Mouse (Mus musculus) liver (tissue): Measurements from ENCODE around the gene Sigmar1.
A peak's percentile ranks its signal among the peaks of the same experiment; 100 is the strongest.
"Not testable (repeated sequence)": the region's sequence is repeated elsewhere in the genome, so short reads cannot be mapped to it uniquely, and the experiment has no call there.

Experiments used
- DNase-seq: peaks from one replicate; pipeline ENCODE4 v3.0.0-alpha.2; 2020; ENCODE audit warnings: mixed read lengths

Sigmar1 gene

GRCm38 (mm10) chr4:41755338-41756305, at the start of gene Sigmar1:
Gene Sigmar1 (minus strand): TSS chr4:41756157.
- DNase-seq = peak; percentile 91

GRCm38 (mm10) chr4:41783197-41783596, 27.2 kb upstream of the Sigmar1 start:
- not testable (repeated sequence) for DNase-seq

DNA sequence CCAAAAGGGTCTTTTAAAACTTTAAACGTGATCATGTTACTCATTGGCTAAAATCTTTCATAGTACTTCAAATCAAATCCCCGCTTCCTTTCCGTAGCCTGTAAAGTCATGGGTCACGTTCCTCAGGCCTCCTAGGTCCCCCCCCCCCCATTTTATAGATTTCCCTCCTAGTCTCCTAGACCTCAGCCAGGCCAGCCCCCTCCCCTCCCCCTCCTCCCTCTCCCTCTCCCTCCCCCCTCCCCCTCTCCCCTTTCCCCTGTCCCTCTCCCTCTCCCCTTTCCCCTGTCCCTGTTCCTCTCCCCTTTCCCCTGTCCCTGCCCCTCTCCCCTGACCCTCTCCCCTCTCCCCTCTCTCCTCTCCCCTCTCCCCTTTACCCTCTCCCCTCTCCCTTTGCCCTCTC, 26.8 kb upstream of the Sigmar1 start:
- DNase-seq = not testable (repeated sequence)

GRCm38 (mm10) chr4:41781748-41782485, 26.0 kb upstream of the Sigmar1 start:
- not testable (repeated sequence) for DNase-seq

DNA sequence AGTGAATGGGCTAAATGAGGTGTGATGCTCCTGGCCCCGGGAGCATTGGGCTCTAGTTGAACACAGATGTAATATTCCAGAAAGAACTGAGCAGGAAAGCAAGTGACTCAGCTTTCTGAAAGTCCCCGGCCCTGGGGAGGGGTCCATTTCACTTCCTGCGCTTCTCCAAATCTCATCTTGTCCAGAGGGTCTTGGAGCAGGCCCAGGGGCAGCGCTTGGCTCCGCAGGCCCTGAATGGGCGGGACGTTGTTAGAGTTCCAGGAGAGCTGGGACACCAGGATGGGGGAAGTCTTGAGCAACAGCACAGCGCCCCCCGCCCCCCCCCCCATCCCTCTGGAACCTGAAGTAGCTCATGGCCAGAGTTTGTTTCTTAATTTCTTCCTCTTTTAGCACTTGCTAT, 25.3 kb upstream of the Sigmar1 start:
- DNase-seq = not testable (repeated sequence)

- not testable (repeated sequence) for DNase-seq
These were observed 19.9 kb upstream of the Sigmar1 start for GRCm38 (mm10) chr4:41775840-41776239.

GRCm38 (mm10) chr4:41774506-41774905, 18.5 kb upstream of the Sigmar1 start:
- DNase-seq = not testable (repeated sequence)

- DNase-seq = peak; percentile 84
These were observed 18.0 kb upstream of the Sigmar1 start, which contains the start of gene Ccl27a for GRCm38 (mm10) chr4:41774002-41774401. Gene Ccl27a (minus strand): TSS chr4:41774247.

GRCm38 (mm10) chr4:41773502-41773901, 17.5 kb upstream of the Sigmar1 start:
- peak; percentile 77 for DNase-seq

DNA sequence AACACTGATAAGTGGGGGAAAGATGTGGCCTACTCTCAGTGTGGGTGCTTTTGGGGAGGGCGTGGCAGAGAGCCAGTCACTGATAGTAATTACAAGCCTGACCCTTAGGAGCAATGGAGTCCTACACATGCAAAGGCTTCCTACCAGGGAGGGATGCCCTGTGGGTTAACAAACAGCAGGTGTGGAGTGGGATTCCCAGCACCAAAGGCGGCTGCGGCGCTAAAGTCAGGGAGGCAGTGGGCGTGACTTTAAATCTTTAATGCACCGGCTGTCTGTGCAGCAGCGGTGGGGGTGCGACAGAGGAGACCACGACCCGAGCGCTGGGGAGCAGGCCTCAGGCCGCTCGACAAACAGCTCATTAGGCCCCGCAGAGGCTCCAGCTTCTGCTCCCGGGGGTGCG, 17.0 kb upstream of the Sigmar1 start:
- DNase-seq = not testable (repeated sequence)

DNA sequence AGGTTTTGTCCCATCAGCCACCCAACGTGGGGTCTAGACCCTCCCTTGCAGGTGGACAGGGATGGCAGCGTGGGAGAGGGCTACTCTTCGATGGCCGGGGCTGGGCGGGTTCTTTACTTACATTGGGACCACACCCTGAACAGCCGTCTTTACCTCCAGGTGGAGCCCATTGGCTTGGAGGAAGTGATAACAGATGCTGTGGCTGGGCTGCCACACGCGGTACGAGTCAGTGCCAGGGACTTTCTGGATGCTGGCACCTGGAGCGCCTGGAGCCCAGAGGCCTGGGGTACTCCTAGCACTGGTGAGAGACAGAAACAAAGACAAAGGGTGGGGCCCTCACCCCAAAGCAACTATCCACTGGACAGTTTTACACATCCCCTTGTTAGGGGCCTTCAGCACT, 11.3 kb upstream of the Sigmar1 start:
- DNase-seq = not testable (repeated sequence)

DNA sequence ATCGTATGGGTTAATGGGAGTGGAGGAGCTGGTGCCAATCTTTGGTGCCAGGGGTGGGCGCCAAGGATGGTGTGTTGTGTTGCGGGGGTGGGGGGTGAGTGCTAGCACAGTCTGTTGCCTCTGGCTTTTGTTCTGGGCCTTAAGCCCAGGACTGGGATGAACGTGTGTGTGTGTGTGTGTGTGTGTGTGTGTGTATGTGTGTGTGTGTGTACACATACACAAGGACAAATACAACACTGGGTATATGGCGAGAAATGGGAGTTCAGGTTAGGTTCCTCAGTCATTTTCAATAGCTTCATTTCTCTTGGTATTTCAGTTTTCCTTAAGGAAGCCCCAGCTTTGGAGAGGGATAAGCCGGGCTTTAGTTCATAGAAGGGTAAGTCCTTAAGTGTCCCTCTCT, 7.2 kb upstream of the Sigmar1 start:
- not testable (repeated sequence) for DNase-seq

DNA sequence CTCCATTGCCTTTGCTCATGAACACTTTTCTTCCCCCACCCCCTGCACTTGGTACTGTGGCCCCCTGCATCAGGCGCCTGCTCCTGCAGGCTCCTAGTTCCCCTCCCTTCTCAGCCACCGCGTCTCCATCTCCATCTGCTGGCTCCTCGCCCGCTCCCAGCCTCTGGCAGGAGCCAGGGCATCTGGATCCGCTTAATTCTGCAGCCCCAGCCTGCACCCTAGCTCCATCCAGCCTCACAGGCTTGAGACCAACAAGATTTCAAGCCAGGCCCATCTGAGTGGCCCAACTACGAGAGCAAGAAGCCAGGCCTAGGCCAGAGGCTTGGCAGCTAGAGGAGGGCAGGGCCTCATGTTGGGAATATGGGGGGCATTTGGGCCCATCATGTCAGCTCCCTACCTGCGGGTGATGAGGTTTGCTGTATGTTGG, 6.7 kb upstream of the Sigmar1 start:
- DNase-seq = peak; percentile 24

DNA sequence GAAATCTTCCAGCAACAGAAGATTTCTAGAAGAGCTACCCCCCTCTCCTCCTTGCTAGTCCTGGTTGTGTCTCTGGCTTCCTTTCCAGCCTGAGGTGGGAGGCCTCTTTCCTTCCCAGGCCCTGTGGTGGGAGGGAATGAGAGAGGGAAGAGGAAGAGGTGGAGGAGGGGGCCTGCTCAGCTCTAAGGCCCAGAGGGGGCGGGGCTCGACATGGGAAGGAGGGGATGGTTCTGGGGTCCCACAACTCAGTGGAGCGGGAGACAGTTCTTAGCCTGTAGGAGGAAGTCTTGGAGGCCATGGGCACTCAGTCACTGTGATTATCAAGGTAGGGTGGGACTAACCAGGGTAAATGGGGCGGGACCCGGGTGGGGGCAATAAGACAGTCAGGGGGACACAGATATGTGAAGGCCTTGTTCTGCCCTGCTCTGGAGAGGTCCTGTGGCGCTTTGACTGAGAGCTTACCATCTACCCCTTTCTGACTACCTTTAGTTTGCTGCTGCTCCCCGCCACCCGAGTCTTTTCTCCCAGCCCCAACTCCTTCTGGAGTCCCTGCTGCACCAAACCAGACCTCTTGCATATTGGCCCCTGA, 6.2 kb upstream of the Sigmar1 start:
- peak; percentile 62 for DNase-seq

GRCm38 (mm10) chr4:41761680-41762079, 5.7 kb upstream of the Sigmar1 start:
- DNase-seq = no peak

DNA sequence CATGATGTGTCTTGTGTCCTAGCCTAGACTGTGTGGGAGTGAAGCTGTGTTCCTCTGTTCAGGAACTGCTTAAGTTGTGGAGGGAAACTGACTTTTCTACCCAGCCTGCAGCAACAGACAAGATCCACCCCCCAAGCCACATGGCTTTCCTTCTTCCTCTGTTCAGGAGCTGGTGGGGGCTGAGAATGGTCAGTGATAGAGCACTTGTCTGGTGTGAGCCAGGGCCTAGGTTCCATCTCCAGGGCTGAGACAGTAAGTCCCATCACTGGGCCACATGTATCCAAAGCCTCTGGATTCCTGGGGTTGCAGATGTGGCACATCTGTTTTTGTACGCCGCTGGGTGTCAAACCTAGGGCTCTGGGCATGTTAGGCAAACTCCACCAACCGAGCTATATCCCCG, 5.0 kb upstream of the Sigmar1 start:
- no peak for DNase-seq

DNA sequence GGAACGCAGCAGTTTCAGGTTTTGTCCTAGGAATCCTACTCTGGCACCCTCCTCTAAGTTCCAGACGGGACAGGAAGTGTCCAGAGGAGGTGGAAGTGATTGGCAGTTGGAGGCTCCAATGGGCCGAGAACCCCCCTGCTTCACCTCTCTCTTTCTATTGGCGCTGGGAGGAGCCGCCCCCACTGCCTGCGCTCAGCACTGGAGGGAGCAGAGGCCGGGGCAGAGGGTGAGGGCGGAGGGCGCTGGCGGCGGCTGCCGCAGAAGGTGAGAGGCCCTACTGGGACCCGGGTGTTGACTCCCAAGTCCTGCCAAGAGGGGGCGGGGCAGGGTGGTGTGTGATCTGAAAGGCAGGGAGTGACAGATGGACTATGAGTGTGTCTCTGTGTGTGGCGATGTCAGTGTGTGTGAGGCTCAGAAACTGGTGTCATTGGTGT, 4.3 kb upstream of the Sigmar1 start:
- DNase-seq = peak; percentile 92

- DNase-seq = no peak
These were observed 3.8 kb upstream of the Sigmar1 start for GRCm38 (mm10) chr4:41759656-41760287.

GRCm38 (mm10) chr4:41759206-41759605, 3.2 kb upstream of the Sigmar1 start:
- DNase-seq = no peak

DNA sequence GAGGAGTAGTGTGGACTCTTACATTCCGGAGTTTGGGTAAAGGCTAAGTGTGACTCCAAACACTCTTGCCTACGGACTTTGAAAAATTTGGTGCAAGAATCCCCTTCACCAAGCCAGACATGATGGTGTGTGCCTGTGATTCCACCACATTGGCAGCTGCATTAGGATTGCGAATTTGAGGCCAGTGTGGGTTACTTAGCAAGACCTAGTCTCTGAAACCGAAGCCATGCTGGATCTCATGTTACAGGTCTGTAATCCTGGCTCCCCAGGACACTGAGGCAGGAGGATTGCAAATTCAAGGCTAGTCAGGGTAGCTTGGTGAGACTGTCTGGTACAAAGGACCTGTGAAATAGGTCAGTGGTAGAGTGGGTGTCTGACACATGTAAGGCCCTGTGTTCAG, 2.7 kb upstream of the Sigmar1 start:
- DNase-seq = no peak

- no peak for DNase-seq
These were observed 2.1 kb upstream of the Sigmar1 start for GRCm38 (mm10) chr4:41758021-41758420.

DNA sequence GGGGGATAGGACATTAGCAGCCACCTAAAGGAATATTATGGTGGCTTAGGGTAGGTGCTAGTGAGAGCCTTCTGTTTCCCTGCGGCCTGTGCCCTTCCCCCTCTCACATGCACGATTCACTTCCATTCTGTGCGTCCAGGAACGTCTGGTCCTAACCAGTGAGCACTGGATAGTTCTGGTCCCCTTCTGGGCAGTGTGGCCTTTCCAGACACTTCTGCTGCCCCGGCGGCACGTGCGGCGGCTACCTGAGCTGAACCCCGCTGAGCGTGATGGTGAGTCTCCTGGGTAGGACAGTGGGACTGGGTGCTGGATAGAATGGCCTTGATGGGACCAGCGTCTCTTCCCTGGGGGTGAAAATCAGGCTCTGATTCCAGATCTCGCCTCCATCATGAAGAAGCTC, 1.4 kb upstream of the Sigmar1 start:
- no peak for DNase-seq

- DNase-seq = no peak
These were observed 483 bp upstream of the Sigmar1 start for GRCm38 (mm10) chr4:41756440-41756839.
